Mouse (Mus musculus) Muller cell, postnatal 12 days (primary cell): ENCODE measurements at regions not wholly inside any gene's neighbourhood (a gene's known extent, or its start where the extent isn't known, plus 50 kb on each side); places are given as distances from the start of the nearest gene placed in this dataset.
A peak's percentile ranks its signal among the peaks of the same experiment; 100 is the strongest.

Source experiments
- DNase-seq: peaks from one replicate; pipeline ENCODE4 v3.0.0-alpha.2; 2015; ENCODE audit errors: inconsistent ontology term

DNA sequence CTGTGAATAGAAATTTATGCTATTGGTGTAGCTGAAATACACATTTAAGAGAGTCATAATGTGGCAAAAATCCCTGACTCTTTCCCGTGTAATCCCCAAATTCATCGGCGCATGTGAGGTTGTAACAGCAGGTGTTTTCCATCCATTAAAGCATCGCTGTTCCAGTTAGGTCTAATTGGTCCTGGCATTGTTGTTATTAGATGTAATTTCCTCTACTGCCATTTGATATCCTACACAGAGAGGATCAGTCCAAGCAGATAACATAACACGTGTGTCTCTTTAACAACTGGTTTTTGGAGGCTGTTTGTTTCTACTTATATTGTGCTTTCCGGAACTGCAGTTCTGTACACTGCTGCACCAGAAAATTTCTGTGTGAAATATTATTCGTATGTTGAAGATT lies 101.8 kb downstream of the Vgll3 start:
- no peak for DNase-seq

DNA sequence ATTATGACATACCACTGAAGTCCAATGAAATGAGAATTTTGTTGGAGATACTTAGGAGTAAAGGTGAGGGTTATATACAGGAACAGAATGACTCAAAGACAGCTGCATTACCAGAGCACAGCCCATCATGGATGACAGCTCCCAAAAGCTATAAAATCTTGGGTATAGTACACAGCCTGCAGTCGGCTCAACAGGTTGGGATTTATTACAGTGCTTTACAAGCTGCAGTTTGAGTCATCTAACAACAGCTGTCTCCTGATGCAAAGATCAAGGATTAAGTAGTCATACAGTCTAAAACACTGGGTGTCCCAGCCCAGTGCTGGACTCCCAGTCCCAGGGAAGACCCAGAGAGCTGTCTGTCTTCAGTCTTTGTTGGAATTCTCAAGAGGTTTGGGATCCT lies 110.9 kb downstream of the Vgll3 start:
- no peak for DNase-seq

DNA sequence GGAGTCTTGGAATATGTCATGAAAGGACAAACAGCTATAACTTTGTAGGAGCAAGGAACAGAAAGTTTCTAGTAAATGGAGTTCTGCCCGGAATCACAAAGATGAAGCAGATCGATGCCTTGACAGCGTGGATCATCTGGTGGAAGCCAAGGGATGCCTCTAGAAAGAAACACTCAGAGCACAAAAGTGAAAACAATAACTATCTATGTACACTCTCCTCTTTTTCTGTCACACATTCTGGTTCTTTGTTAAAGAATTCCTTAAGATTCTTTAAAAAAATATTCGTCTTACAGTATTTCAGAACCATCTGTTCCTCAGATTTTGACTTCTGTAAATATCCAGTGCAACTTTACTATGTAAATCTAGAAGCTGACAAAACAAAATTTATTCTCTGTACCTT lies 148.8 kb downstream of the Vgll3 start:
- peak; percentile 6 for DNase-seq

DNA sequence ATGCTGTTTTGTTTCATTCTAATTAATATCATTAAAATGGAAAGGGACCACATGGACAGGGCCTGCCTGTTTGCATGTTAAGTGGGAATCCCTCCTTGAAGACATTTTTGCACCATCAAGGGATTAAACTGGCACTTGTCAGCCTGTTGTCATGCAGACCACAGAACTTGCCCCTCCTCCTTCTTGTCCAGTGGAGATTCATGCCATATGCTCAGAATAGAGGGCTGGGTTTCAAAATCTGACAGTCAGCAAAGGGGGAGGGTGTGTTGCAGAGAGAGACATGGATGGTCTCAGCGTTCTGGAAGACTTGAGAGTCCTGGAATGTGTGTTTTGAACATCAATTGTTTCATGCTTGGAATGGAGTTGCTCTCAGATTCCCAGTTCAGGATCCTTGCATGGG lies 149.2 kb downstream of the Vgll3 start:
- peak; percentile 12 for DNase-seq

DNA sequence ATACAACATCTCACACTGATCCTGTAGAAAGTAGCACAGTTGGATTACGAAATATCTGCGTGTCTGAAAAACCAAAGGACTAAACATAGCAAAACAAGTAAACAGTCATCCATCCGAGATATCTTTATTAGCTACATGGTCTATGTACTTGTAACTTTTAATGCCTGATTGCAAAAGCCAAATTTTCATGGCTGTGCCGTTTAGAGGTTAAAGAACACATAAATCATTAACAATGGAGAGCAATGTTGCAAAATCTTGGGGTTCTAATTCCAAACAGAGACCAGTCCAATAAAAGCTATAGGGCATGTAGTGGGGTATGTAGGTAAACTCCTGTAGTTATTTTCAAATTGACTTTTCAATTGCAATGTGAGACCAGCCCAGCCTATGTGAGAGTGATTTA lies 162.0 kb downstream of the Vgll3 start:
- no peak for DNase-seq

DNA sequence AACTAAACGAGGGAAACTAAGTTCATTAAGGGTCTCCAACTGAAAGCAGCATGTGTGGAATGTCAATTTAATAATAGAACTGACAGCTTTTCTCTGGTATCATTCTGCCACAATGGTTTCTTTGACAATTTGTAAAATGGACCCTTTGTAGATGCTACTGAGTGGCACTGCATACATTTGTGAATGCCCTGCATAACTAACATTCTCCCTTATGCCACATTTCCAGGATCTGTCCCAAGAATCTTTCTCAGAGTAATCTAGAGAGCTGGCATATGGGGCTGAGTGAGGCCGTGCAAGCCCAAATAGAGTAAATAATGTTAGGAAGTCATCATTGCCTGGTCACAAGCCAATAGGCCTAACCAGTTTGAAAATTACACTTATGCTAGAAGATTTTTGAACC lies 172.1 kb downstream of the Vgll3 start:
- peak; percentile 95 for DNase-seq

DNA sequence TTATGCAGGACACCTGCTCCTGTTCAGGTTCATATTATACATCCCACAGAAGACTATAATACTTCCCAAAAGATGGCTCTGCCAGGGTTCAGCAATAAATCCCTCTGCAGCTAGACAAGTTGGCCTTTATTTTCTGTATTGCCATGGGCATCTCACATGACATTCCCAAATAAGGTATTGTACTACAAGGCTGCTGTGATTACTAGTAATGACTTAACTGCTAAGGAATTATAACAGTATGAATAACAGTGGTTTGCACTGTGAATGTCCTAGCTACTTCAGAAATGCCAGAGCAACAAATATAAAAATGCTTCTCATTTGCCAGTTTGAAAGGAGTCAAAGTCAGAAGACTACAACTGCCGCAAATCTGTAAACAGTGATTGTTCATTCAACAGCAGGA lies 184.3 kb downstream of the Vgll3 start:
- DNase-seq = peak; percentile 79

DNA sequence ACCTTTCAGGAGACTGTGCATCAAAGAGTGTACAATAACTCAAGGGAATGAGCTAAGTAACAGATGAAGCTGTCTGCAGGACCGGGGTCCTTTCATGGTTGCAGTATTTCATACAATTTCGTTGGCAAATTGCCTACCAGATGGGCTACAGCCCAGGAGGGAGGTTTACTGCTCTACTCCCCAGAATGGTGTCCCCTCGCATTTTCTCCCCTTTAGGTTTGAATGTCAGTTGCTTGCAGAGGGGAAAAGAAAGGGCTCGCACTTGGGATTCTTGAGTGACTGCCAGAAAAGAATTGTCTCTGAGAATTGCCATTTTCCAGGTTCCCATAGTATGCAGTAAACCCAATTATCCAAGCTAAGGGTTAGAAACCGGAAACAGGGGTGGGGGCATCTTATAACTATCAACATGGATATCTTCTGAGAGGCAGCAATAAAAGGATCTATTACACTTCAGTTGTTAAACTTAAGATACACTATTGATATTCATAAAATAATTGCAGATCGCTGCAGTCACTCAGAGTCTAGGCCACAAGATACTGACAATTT lies 185.7 kb downstream of the Vgll3 start:
- peak; percentile 55 for DNase-seq

DNA sequence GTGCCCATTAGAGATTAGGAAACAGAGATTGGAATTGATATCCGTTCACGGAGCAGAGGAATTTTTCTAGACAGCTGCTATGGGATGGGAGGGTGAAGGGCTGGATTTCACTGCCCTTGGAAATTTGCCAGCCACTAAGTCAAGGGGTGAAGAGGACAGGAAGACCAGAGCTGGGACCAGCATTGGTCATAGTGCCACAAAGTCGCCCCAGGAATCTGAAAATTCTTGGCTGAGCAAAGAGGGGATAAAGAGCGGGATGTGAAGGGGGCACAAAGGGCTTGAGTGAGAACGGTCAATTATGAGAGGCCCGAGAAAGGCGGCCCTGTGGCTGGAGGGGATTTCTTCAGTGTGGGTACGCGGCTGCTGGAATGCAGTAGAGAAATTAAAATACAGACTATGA lies 189.6 kb downstream of the Vgll3 start:
- peak; percentile 45 for DNase-seq

DNA sequence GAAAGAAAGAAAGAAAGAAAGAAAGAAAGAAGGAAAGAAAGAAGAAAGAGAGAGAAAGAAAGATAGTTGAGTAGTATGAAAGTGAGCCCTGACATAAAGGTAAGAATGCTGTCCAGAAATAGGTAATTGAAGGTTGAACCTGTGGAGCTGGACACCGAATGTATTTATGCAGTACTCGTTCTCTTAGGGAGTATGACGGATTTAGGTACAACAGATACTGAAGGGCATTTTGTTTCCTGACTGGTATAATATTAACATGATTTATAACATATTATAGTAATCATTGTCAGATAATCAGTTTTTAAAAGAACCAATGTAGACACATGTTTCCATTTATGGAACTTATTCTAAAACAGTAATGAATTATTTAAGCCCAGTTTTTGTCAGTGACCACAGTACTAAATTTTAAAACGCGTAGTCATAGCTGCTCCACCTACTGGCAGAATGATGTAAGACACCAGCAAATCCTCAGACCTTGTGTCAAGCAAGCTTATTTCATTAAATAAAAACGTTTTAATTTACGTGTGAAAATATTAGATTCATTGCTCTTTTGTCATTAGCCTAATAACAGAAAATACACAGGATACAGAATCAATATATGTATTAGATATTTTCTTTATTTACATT lies 191.0 kb downstream of the Vgll3 start:
- DNase-seq = peak; percentile 16

DNA sequence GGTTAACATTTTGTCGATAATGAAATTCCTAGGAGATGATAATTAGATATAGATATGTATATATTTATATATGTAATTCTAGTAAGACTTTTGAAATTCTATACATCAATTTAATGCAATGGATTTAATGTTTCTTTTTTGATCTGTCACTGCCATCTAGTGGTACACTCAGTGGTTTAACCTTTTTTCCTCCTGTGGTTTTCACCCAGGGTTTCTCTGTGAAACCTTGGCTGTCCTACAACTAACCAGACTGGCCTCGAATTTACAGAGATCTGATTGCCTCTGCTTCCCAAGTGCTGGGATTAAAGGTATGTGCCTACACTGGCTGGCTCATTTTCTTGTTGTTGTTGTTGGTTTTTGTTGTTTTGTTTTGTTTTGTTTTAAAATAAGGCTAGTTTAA lies 198.6 kb downstream of the Vgll3 start:
- DNase-seq = no peak

DNA sequence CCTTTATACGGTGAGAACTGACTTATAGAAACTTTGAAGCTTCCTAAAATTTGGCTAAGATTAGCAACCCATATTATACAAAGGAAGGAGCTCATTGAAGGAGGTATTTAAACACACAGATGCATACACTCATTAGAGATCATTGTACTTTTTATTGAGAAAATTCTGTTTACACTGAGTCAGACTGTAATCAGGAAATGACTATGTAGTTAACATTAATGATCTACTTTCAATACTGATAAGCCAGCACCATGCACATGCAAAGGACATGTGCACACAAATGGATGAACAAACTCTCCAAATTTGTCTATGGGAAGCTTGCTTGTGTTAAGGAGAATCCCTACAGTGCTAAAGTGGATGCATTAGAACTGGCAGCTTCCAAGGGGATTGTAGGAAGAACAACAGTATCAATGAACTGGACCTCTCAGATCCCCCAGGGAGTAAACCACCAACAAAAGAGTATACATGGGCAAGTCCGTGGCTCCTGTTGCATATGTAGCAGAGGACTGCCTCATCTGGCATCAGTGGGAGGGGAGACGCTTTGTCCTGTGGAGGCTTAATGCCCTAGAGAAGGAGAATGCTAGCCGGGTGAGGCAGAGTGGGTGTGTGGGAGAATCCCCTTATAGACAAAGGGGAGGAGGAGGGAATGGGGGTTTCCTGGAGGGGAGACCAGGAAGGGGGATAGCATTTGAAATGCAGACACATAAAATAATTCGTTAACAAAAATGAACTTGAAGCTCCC lies 200.0 kb downstream of the Vgll3 start:
- DNase-seq = no peak

DNA sequence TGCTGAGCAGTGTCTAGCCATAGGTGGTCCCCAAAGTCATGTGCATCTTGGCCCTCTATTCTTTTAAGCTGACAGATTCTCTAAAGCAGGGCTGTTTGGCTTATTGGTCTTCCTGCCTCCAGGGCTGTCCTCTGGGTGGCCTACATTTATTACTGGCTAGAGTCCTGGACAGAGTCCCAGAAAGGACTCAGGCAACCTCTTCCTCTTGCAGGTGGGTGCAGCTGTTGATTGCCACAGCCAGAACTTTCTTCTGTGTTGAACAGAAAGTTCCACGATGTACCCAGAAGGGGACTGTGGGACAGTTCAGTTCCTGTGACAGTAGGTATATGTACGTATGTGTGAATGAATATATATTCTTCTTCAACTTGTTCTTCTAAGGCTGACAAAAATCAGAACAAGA lies 202.0 kb downstream of the Vgll3 start:
- no peak for DNase-seq

DNA sequence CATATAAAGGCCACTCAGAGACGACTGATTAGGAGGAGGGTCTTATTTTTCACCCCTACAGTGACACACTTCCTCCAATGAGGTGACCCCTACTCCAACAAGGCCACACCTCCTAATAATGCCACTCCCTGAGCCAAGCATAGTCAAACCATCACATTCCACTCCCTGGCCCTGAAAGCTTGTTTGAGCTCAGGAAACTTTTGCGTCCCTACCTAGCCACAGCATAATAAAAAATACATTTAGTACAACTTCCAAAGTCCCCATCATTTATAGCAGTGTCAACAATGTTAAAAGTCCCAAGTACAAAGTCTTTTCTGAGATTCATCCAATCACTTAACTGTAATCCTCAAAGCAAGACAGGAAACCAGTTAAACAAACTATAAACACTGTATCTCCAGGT lies 208.3 kb downstream of the Vgll3 start:
- DNase-seq = no peak
